Mouse (Mus musculus) forebrain, embryonic 16.5 days (tissue): Measurements from ENCODE around the gene Opn1sw. TPM values are rescaled to one million over a fixed set of nuclear protein-coding genes. Genes with fewer than 3 reads are reported as not detected.

Experiments
- ATAC-seq: fragments of 200-750 bp; cut with Nextera tagmentation; 2 replicates; pipeline ENCODE4 v1.8.0; 2017; ENCODE audit warnings: mild to moderate bottlenecking, moderate library complexity
- H3K27ac ChIP-seq: fragments of 300-500 bp; sonication (generic); 2 replicates; pipeline ENCODE4 v1.5.1; 2014; ENCODE audit warnings: low read length, control low read depth
- H3K27me3 ChIP-seq: fragments of 300-500 bp; sonication (generic); replicated peaks from 2 replicates; pipeline ENCODE4 v1.6.1; 2014; ENCODE audit warnings: low read length; ENCODE audit not compliant: control insufficient read depth, insufficient read depth
- H3K36me3 ChIP-seq: fragments of 300-500 bp; sonication (generic); 2 replicates; pipeline ENCODE4 v1.6.1; 2014; ENCODE audit not compliant: control insufficient read depth, insufficient read depth
- H3K4me1 ChIP-seq: fragments of 300-500 bp; sonication (generic); replicated peaks from 2 replicates; pipeline ENCODE4 v1.6.1; 2014; ENCODE audit warnings: low read length; ENCODE audit not compliant: control insufficient read depth, insufficient read depth
- H3K4me2 ChIP-seq: fragments of 300-500 bp; sonication (generic); 2 replicates; pipeline ENCODE4 v1.6.1; 2014; ENCODE audit warnings: mild to moderate bottlenecking, low read length, control low read depth
- H3K4me3 ChIP-seq: fragments of 300-500 bp; sonication (generic); replicated peaks from 2 replicates; pipeline ENCODE4 v1.5.1; 2014; ENCODE audit warnings: mild to moderate bottlenecking, low read length, control low read depth
- H3K9ac ChIP-seq: fragments of 300-500 bp; sonication (generic); replicated peaks from 2 replicates; pipeline ENCODE4 v1.6.1; 2014; ENCODE audit warnings: low read depth, low read length, control low read depth
- H3K9me3 ChIP-seq: fragments of 300-500 bp; sonication (generic); 2 replicates; pipeline ENCODE4 v1.6.1; 2016; ENCODE audit warnings: low read length; ENCODE audit not compliant: control insufficient read depth
- WGBS: fragments of 180-500 bp; shearing (Covaris S2); extraction: QIAGEN DNeasy Blood & Tissue Kit; methylation state at CpG from one replicate; pipeline ENCODE4 v1.1.7; 2014; 5-methylcytosine and 5-hydroxymethylcytosine counted together
- polyA plus RNA-seq: library from polyadenylated mRNA; unstranded; fragments of >200 nt; fragmentation: Nextera tagmentation; extraction: Ambion mirVana; gene quantifications from 2 replicates; pipeline ENCODE4 v1.2.1, GENCODE M21; 2015

Opn1sw gene
- polyA plus RNA-seq, 1 experiment from 2014 or later = 0.41 TPM

DNA sequence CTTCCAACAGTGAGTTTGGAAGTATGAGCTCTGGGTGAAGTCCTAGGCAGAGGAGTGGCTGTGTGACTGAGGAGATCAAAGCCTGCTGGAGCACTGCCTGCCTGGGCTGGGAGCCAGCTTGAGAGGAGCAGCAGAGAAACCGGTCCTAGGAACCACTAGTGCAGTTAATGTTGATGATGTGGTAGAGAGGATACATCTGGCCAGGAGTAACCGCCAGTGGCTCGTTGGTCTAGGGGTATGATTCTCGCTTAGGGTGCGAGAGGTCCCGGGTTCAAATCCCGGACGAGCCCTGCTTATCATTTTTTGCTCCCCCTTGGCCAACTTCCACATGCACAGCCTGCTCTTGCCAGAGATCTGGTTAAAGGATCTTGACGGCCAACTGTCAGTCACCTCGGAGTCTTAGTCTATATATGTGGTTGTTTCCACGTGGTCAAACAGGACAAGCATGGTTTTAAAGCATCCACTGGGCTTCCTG lies 375 bp upstream of the Opn1sw start:
- peak; percentile 89 for ATAC-seq
- Histone ChIP-seq H3K4me2 (peak overlapping the region; percentile 22; the same call in 1 of the 2 replicates), H3K27ac (no peak overlapping the region)

DNA sequence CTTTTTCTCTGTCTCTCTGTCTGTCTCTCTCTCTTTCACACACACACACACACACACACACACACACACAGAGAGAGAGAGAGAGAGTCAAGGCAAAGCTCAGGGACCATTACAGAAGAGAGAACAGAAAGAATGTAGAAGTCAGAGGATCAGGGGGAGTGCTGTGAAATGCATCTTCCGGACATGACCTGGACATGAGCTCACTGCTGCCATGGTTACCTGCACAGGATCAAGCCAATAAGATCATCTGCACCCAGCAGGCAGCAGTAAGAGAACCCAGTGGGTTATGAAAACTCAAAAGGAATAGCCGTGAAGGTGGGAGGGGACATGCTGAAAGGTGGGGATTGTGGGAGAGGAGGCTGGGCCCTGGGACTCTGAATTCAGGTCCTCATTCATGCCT lies 5.8 kb downstream of the Opn1sw start:
- H3K4me3 ChIP-seq = no peak overlapping the region
- ATAC-seq = no peak
- WGBS = 34% methylated on average over 2 of the region's 2 CpGs

More for the DNA sequence above, 375 bp upstream of the Opn1sw start:
- Histone ChIP-seq H3K4me1 (peaks cover 13% of the 10 kb centered on the region), H3K4me3 (no peak overlapping the region), H3K36me3 (no peaks in the 10 kb centered on the region), H3K27me3 (no peaks in the 10 kb centered on the region), H3K9me3 (no peaks in the 10 kb centered on the region), H3K9ac (no peak overlapping the region)
- WGBS = 9% methylated on average over 11 of the region's 11 CpGs

DNA sequence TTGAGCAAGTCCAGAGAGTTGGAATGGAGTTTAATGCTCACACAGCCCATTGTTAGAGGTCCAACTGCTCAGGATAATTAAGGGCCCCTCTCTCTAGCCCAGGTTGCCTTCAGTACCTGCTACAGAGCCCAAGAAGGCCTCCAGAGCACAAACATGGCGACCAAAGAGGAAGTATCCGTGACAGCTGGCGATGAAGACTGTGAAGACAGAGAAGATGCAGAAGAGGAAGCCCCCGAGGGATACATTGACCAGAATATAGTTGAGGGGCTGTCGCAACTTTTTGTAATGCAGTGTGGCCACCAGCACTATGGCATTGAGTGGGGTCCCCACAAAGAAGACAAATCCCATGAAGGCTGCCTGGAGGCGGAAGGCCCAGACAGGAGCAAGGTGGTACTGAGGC lies 8.3 kb downstream of the Opn1sw start:
- ATAC-seq = no peak
- H3K9ac ChIP-seq = no peak overlapping the region
- 93% methylated on average over 6 of the region's 6 CpGs for WGBS

More for the DNA sequence above, 5.8 kb downstream of the Opn1sw start:
- Histone ChIP-seq H3K9me3 (no peaks in the 10 kb centered on the region), H3K9ac (no peak overlapping the region), H3K4me1 (no peaks in the 10 kb centered on the region), H3K27me3 (no peaks in the 10 kb centered on the region), H3K4me2 (no peak overlapping the region), H3K36me3 (0 out of 2 replicates have a peak, but pooled peaks cover under 1% of the 10 kb centered on the region), H3K27ac (no peak overlapping the region)

DNA sequence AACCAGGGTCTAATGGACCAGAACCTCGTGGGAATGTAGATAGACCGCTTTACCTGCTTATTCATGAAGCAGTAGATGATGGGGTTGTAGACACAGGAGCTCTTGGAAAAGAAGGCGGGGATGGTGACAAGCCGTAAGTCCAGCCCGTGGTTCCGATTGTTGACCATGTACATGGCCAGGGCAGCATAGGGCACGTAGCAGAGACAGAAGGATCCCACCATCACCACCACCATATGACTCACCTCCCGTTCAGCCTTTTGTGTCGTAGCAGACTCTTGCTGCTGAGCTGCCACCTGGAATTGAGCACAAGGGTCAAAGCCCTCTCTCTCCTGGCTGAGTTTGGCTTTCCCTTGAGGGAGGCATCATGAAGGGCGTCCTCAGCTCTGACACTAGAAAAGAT lies 9.6 kb downstream of the Opn1sw start:
- 94% methylated on average over 10 of the region's 10 CpGs for WGBS
- H3K9me3 ChIP-seq = no peaks in the 10 kb centered on the region
- H3K4me1 ChIP-seq = no peaks in the 10 kb centered on the region
- H3K4me2 ChIP-seq = no peak overlapping the region
- no peak overlapping the region for H3K27ac ChIP-seq
- peaks cover 11% of the 10 kb centered on the region for H3K36me3 ChIP-seq
- no peak for ATAC-seq
- H3K4me3 ChIP-seq = no peak overlapping the region
- H3K27me3 ChIP-seq = no peaks in the 10 kb centered on the region
- H3K9ac ChIP-seq = no peak overlapping the region

More for the DNA sequence above, 8.3 kb downstream of the Opn1sw start:
- Histone ChIP-seq H3K9me3 (no peaks in the 10 kb centered on the region), H3K36me3 (peaks cover 9% of the 10 kb centered on the region), H3K27ac (no peak overlapping the region), H3K4me3 (no peak overlapping the region), H3K27me3 (no peaks in the 10 kb centered on the region), H3K4me1 (no peaks in the 10 kb centered on the region), H3K4me2 (no peak overlapping the region)

GRCm38 (mm10) chr6:29377386-29377785 lies 10.9 kb downstream of the Opn1sw start:
- Histone ChIP-seq H3K9me3 (no peaks in the 10 kb centered on the region), H3K27me3 (no peaks in the 10 kb centered on the region), H3K36me3 (peaks cover 14% of the 10 kb centered on the region), H3K27ac (no peak overlapping the region), H3K4me2 (no peak overlapping the region), H3K4me3 (no peak overlapping the region), H3K9ac (no peak overlapping the region), H3K4me1 (no peaks in the 10 kb centered on the region)
- no peak for ATAC-seq
- WGBS = 87% methylated on average over 4 of the region's 4 CpGs

DNA sequence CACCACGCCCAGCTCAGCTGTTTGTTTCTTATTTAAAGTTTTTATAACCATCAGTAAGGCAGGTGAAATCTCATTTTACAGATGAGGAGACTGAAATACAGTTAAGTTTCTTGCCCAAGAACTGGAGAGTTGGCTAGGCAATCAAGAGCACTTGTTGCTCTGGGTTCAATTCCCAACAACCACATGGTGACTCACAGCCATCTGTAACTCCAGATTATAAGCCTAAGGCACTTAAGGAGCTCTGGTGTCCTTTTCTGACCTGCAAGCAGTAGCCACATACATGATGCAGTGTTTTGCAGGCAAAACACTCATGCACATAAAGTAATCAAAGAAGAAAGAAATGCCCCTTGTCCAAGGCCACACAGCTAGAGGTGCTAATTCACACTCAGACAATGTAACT lies 23.0 kb downstream of the Opn1sw start:
- Histone ChIP-seq H3K9me3 (no peaks in the 10 kb centered on the region), H3K27me3 (no peaks in the 10 kb centered on the region), H3K4me2 (no peak overlapping the region), H3K36me3 (peaks cover 5% of the 10 kb centered on the region; the same call in 1 of the 2 replicates), H3K4me1 (peaks cover 12% of the 10 kb centered on the region), H3K27ac (no peak overlapping the region), H3K9ac (no peak overlapping the region), H3K4me3 (no peak overlapping the region)
- WGBS = 87% methylated on average over 1 of the region's 1 CpGs
- no peak for ATAC-seq

- H3K4me2 ChIP-seq = no peak overlapping the region
- H3K36me3 ChIP-seq = peaks cover 7% of the 10 kb centered on the region
- H3K27me3 ChIP-seq = no peaks in the 10 kb centered on the region
- H3K4me3 ChIP-seq = no peak overlapping the region
- peaks cover 12% of the 10 kb centered on the region for H3K4me1 ChIP-seq
- peak; percentile 77 for ATAC-seq
- 27% methylated on average over 3 of the region's 3 CpGs for WGBS
- no peaks in the 10 kb centered on the region for H3K9me3 ChIP-seq
- peak overlapping the region; percentile 72 for H3K27ac ChIP-seq
- H3K9ac ChIP-seq = 0 out of 2 replicates have a peak overlapping the region, but pooled peaks have one; percentile 5
Measured at GRCm38 (mm10) chr6:29363129-29363515, 25.1 kb downstream of the Opn1sw start.

GRCm38 (mm10) chr6:29362246-29363128 lies 25.8 kb downstream of the Opn1sw start:
- ATAC-seq = peak; percentile 89
- H3K9ac ChIP-seq = 0 out of 2 replicates have a peak overlapping the region, but pooled peaks have one; percentile 5
- H3K36me3 ChIP-seq = peaks cover 7% of the 10 kb centered on the region
- no peaks in the 10 kb centered on the region for H3K9me3 ChIP-seq
- peak overlapping the region; percentile 5; the same call in 1 of the 2 replicates for H3K4me2 ChIP-seq
- peak overlapping the region; percentile 72 for H3K27ac ChIP-seq
- peaks cover 12% of the 10 kb centered on the region for H3K4me1 ChIP-seq
- no peak overlapping the region for H3K4me3 ChIP-seq
- 9% methylated on average over 7 of the region's 7 CpGs for WGBS
- no peaks in the 10 kb centered on the region for H3K27me3 ChIP-seq

DNA sequence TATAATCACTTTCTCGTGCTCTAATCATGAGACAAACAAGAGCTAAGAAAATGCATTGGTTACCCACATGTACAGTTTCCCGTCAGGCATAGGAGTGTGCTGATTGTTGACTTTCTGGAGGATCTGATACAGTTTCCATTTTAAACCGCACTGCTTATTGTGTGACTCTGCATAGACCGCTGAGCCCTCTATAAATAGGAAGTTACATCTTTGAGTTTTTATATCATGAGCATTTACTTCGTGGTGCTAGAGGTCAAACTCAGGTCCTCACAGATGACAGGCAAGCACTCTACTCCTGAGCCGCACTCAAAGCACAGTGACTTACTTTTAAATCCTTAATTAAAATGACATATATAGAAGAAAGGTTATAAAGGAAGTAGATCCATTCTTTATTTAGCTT lies 28.1 kb downstream of the Opn1sw start:
- no peak for ATAC-seq
- Histone ChIP-seq H3K4me1 (peaks cover 12% of the 10 kb centered on the region), H3K9me3 (no peaks in the 10 kb centered on the region), H3K9ac (no peak overlapping the region), H3K27me3 (no peaks in the 10 kb centered on the region), H3K36me3 (peaks cover 9% of the 10 kb centered on the region), H3K27ac (no peak overlapping the region), H3K4me3 (no peak overlapping the region), H3K4me2 (no peak overlapping the region)
- 86% methylated on average over 6 of the region's 6 CpGs for WGBS
